Mouse (Mus musculus): ENCODE measurements around the gene Acsl5.

The Acsl5 gene

DNA sequence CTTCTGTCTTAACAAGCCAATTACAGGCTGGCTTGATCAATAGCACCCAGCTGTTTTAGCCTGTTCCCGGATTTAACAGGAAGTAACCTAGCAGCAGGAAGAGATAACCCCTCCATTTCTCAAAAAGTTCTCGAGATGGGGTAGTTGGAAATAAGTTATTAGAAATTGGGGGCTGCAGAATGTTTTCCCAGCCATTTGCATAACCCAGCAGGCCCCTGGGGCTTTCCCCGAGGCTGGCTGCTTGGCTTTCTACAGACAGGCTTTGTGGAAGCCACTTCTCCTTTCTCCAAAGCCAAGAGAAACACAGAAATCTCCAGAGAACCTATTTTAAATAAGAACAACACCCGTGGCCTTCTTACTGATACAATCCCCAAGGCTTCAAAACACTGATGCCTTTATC lies 41.4 kb downstream of the Acsl5 start:
- Histone ChIP-seq H3K36me3 (ENCODE audit: insufficient read depth, low read length) (peaks cover 74% of the 10 kb centered on the region), H3K9me3 (ENCODE audit: low read length) (no peaks in the 10 kb centered on the region), H3K4me1 (replicated peaks; ENCODE audit: low read depth, low read length) (no peaks in the 10 kb centered on the region), H3K4me3 (replicated peaks; ENCODE audit: low read length) (no peak overlapping the region), H3K27me3 (ENCODE audit: insufficient read depth, low read length) (no peaks in the 10 kb centered on the region)
- TF ChIP-seq POU5F1 (IDR thresholded peaks at IDR 0.05; ENCODE audit: borderline replicate concordance, low read length) (no peak), CTCF (conservative IDR thresholded peaks at IDR 0.05; ENCODE audit: low read length) (no peak), NANOG (IDR thresholded peaks at IDR 0.05; ENCODE audit: borderline replicate concordance, low read length) (no peak)

DNA sequence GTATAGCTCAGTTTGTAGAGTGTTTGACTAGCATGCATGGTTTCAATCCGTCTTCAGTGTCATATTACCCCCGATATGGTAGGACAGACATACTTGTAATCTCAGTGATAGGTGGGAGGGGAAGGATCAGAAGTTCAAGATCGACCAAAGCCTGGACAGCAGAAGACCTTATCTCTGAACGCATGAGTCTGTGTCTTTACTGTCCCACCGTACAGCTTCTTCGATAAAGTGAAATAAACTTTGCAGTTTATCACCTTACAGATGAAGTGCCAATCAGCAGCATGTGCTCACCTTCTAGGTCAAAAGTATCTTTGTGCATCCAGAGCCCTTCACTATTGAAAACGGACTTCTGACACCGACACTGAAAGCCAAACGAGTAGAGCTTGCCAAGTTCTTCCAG lies 43.3 kb downstream of the Acsl5 start:
- Histone ChIP-seq H3K4me3 (replicated peaks; ENCODE audit: low read length) (no peak overlapping the region), H3K9me3 (ENCODE audit: low read length) (no peaks in the 10 kb centered on the region), H3K27me3 (ENCODE audit: insufficient read depth, low read length) (no peaks in the 10 kb centered on the region), H3K4me1 (replicated peaks; ENCODE audit: low read depth, low read length) (no peaks in the 10 kb centered on the region), H3K36me3 (ENCODE audit: insufficient read depth, low read length) (peaks cover 79% of the 10 kb centered on the region)
- TF ChIP-seq CTCF (conservative IDR thresholded peaks at IDR 0.05; ENCODE audit: low read length) (no peak), POU5F1 (IDR thresholded peaks at IDR 0.05; ENCODE audit: borderline replicate concordance, low read length) (no peak), NANOG (IDR thresholded peaks at IDR 0.05; ENCODE audit: borderline replicate concordance, low read length) (no peak)

GRCm38 (mm10) chr19:55295556-55295955 lies 43.8 kb downstream of the Acsl5 start:
- H3K4me3 ChIP-seq (replicated peaks; ENCODE audit: low read length) = no peak overlapping the region
- no peaks in the 10 kb centered on the region for H3K9me3 ChIP-seq (ENCODE audit: low read length)
- TF ChIP-seq POU5F1 (IDR thresholded peaks at IDR 0.05; ENCODE audit: borderline replicate concordance, low read length) = no peak
- no peak for TF ChIP-seq NANOG (IDR thresholded peaks at IDR 0.05; ENCODE audit: borderline replicate concordance, low read length)
- no peak for TF ChIP-seq CTCF (conservative IDR thresholded peaks at IDR 0.05; ENCODE audit: low read length)
- H3K4me1 ChIP-seq (replicated peaks; ENCODE audit: low read depth, low read length) = no peaks in the 10 kb centered on the region
- H3K27me3 ChIP-seq (ENCODE audit: insufficient read depth, low read length) = no peaks in the 10 kb centered on the region
- H3K36me3 ChIP-seq (ENCODE audit: insufficient read depth, low read length) = peaks cover 84% of the 10 kb centered on the region

GRCm38 (mm10) chr19:55296301-55296700 lies 44.6 kb downstream of the Acsl5 start:
- Histone ChIP-seq H3K27me3 (ENCODE audit: insufficient read depth, low read length) (no peaks in the 10 kb centered on the region), H3K9me3 (ENCODE audit: low read length) (no peaks in the 10 kb centered on the region), H3K4me3 (replicated peaks; ENCODE audit: low read length) (no peak overlapping the region), H3K36me3 (ENCODE audit: insufficient read depth, low read length) (peaks cover 86% of the 10 kb centered on the region), H3K4me1 (replicated peaks; ENCODE audit: low read depth, low read length) (no peaks in the 10 kb centered on the region)
- TF ChIP-seq CTCF (conservative IDR thresholded peaks at IDR 0.05; ENCODE audit: low read length) (no peak), NANOG (IDR thresholded peaks at IDR 0.05; ENCODE audit: borderline replicate concordance, low read length) (no peak), POU5F1 (IDR thresholded peaks at IDR 0.05; ENCODE audit: borderline replicate concordance, low read length) (no peak)

GRCm38 (mm10) chr19:55297489-55297888 lies 45.8 kb downstream of the Acsl5 start:
- Histone ChIP-seq H3K4me3 (replicated peaks; ENCODE audit: low read length) (no peak overlapping the region), H3K36me3 (ENCODE audit: insufficient read depth, low read length) (peaks cover 90% of the 10 kb centered on the region), H3K4me1 (replicated peaks; ENCODE audit: low read depth, low read length) (no peaks in the 10 kb centered on the region), H3K27me3 (ENCODE audit: insufficient read depth, low read length) (no peaks in the 10 kb centered on the region), H3K9me3 (ENCODE audit: low read length) (no peaks in the 10 kb centered on the region)
- TF ChIP-seq POU5F1 (IDR thresholded peaks at IDR 0.05; ENCODE audit: borderline replicate concordance, low read length) (no peak), NANOG (IDR thresholded peaks at IDR 0.05; ENCODE audit: borderline replicate concordance, low read length) (no peak), CTCF (conservative IDR thresholded peaks at IDR 0.05; ENCODE audit: low read length) (no peak)

DNA sequence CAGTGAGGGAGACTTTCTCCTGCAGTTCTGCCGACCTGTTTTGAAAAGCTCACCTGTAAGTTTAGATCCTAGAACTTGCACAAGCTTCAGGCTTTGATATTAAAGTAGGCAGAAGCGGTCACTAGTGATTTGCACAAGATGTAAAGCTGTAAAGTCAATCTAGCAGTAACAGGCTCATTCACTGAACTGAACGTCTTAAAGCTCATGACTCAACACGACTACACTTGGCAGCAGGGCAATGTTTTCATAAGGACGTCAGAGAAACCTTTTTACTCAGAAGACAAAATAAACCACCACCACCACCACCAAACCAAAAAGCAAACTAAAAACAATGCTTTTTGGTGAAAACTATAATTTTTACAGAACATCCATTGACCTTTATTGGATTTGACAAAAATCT lies 46.2 kb downstream of the Acsl5 start:
- TF ChIP-seq CTCF (conservative IDR thresholded peaks at IDR 0.05; ENCODE audit: low read length) = no peak
- TF ChIP-seq POU5F1 (IDR thresholded peaks at IDR 0.05; ENCODE audit: borderline replicate concordance, low read length) = no peak
- no peak for TF ChIP-seq NANOG (IDR thresholded peaks at IDR 0.05; ENCODE audit: borderline replicate concordance, low read length)
- Histone ChIP-seq H3K9me3 (ENCODE audit: low read length) (no peaks in the 10 kb centered on the region), H3K27me3 (ENCODE audit: insufficient read depth, low read length) (no peaks in the 10 kb centered on the region), H3K36me3 (ENCODE audit: insufficient read depth, low read length) (peaks cover 95% of the 10 kb centered on the region), H3K4me3 (replicated peaks; ENCODE audit: low read length) (no peak overlapping the region), H3K4me1 (replicated peaks; ENCODE audit: low read depth, low read length) (no peaks in the 10 kb centered on the region)

GRCm38 (mm10) chr19:55299378-55299777 lies 47.6 kb downstream of the Acsl5 start:
- Histone ChIP-seq H3K4me3 (replicated peaks; ENCODE audit: low read length) (no peak overlapping the region), H3K27me3 (ENCODE audit: insufficient read depth, low read length) (no peaks in the 10 kb centered on the region), H3K9me3 (ENCODE audit: low read length) (no peaks in the 10 kb centered on the region), H3K4me1 (replicated peaks; ENCODE audit: low read depth, low read length) (no peaks in the 10 kb centered on the region), H3K36me3 (ENCODE audit: insufficient read depth, low read length) (peaks cover 100% of the 10 kb centered on the region)
- TF ChIP-seq CTCF (conservative IDR thresholded peaks at IDR 0.05; ENCODE audit: low read length) = no peak
- no peak for TF ChIP-seq POU5F1 (IDR thresholded peaks at IDR 0.05; ENCODE audit: borderline replicate concordance, low read length)
- no peak for TF ChIP-seq NANOG (IDR thresholded peaks at IDR 0.05; ENCODE audit: borderline replicate concordance, low read length)

DNA sequence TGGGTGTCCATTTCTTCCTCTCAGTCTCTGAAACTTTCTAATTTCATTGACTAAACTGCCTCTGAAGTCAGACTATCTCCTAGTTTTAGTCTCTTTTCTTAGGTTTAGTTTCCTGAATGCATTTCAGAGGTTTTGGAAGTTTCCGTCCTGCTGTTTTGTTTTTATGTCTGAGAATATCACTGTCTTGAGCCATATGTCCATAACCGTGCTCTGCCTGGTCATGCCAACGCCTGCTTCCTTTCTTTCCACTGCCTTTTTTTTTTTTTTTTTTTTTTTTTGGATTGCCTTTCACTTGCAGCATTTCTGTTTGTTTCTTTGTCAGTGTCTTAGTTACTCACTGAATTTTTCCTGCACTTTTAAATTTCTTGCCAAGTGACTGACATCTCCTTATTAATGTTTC lies 48.8 kb downstream of the Acsl5 start:
- Histone ChIP-seq H3K36me3 (ENCODE audit: insufficient read depth, low read length) (peaks cover 95% of the 10 kb centered on the region), H3K4me1 (replicated peaks; ENCODE audit: low read depth, low read length) (no peaks in the 10 kb centered on the region), H3K27me3 (ENCODE audit: insufficient read depth, low read length) (no peaks in the 10 kb centered on the region), H3K4me3 (replicated peaks; ENCODE audit: low read length) (no peak overlapping the region), H3K9me3 (ENCODE audit: low read length) (no peaks in the 10 kb centered on the region)
- TF ChIP-seq CTCF (conservative IDR thresholded peaks at IDR 0.05; ENCODE audit: low read length) (no peak), NANOG (IDR thresholded peaks at IDR 0.05; ENCODE audit: borderline replicate concordance, low read length) (no peak), POU5F1 (IDR thresholded peaks at IDR 0.05; ENCODE audit: borderline replicate concordance, low read length) (no peak)

DNA sequence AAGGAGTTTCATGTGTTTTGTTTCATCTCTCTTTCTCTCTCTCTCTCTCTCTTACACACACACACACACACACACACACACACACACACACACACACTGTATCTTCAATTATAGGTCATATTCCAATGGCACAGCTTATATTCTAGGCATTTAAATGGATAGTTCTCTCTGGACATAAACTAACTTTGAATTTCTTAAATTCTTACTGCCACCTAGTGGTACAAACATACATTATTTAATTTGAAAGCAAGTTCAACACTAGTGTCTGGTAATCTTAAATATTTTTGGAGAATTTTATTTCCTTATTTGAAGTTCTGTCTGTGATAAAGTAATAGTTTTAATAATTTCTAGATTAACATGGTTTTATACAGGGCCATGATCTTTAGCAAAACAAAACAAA lies 53.3 kb downstream of the Acsl5 start:
- Histone ChIP-seq H3K4me1 (replicated peaks; ENCODE audit: low read depth, low read length) (no peaks in the 10 kb centered on the region), H3K9me3 (ENCODE audit: low read length) (no peaks in the 10 kb centered on the region), H3K4me3 (replicated peaks; ENCODE audit: low read length) (no peak overlapping the region), H3K36me3 (ENCODE audit: insufficient read depth, low read length) (peaks cover 89% of the 10 kb centered on the region), H3K27me3 (ENCODE audit: insufficient read depth, low read length) (no peaks in the 10 kb centered on the region)
- TF ChIP-seq CTCF (conservative IDR thresholded peaks at IDR 0.05; ENCODE audit: low read length) (peak; percentile 33), NANOG (IDR thresholded peaks at IDR 0.05; ENCODE audit: borderline replicate concordance, low read length) (no peak), POU5F1 (IDR thresholded peaks at IDR 0.05; ENCODE audit: borderline replicate concordance, low read length) (no peak)

Measured in E14TG2a.4 (cell line).